Mouse (Mus musculus): Measurements from ENCODE around the gene Upk3b.
A peak's percentile ranks its signal among the peaks of the same experiment; 100 is the strongest.

The Upk3b gene

DNA sequence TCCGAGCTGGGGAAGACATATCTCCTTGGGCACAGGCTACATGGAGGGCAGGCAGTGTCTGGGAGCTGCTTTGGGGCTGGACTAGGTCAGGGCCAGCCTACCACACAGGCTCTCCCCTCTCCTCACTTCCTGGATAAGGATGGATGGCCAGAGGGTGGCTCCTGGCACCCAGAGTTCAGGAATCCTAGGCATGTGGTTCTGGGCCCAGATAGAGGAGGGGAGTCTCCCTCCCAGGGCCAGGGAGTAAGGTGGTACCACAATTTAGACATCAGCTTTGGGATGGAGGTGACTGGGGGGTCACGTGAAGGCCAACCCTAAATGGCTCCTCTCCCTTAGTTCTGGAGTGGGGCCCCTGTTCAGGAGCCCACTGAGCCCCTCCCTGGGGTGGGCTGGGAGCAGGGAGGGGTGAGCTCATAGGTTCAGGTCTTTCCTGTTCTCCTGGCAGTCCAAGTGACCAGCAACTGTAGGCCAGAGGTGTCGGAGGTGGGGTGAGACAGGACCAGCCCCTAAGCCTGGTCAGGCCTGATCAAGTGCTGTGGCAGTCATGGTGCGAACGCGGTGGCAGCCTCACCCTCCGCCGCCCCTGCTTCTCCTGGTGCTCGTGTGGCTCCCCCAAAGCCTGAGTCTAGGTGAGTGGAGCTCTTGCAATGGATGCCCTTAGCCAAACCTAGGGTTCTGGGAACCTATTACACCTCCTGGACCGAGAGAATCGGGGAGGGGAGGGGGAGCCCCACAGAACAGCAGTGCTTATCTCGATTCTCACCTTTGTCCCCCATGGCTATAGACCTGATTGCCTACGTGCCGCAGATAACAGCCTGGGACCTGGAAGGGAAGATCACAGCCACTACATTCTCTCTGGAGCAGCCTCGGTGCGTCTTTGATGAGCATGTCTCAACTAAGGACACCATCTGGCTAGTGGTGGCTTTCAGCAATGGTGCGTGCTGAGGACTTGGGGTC is at the start of gene Upk3b:
Gene Upk3b, plus strand, starts transcription at position 239 of the 957 bp plus-strand sequence.
- no peak for DNase-seq

DNA sequence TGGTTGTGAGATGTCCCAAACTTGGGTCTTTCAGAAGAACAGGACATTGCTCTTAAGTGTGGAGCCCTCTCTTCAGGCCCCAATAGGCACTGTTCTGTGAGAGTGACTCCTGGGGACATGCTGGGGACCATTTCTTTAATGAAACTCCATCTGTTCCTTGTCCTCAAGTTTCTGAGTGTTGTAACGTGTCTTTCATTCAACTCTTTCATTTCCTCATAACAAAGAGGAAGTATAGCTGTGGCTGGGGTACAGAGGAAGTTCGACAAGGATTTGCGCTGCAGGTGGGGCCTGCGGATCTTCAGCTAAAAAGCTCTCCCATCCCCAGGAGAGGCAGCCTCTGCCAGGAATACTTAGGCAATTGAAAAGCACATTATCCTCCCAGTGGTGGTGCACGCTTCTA is 47.7 kb upstream of the Upk3b start:
- DNase-seq, result no peak

DNA sequence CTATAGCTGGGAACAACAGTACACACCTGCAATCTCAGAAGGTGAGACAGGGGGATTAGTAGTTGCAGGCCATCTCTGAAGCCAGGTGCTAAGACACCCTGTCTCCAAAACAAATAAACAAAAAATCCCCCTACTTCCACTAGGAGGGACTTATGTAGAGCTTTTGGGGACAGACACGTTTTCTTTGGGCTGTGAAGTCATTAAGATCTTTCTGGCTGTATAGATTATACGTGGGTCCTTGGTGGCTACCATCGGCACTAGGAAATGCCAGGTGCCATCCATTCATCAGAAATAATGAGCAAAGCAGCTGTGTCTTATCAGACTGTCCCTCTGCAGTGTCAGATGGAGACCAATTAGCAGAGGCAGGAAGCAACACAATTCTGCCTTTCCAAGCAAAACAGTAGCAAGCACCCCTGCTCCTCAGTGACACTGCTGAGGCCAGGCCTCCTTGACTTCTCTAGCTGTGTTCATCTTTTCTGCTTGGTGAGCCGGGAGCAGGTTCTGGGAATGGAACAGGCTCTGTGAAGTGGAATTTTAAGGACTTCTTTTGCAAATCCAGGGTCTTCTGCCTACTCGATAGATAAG is 44.8 kb upstream of the Upk3b start:
- no peak for DNase-seq

DNA sequence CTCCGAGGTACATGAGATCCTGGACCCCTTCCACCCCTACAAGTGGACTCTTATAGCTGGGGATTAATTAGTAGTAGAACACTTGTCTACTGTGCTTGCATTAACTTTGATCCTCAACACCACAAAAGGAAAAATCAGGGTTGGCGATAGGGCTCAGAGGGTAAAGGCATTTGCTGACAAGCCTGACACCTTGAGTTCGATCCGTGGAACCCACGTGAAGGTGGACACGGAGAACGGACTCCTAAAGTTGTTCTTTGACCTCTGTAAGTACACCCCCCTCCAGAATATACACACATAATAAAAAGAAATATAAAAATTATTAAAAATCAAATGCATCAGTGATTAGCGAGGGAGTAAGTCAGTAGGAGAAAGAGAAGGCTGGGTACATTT is 44.0 kb upstream of the Upk3b start:
- DNase-seq, result no peak

DNA sequence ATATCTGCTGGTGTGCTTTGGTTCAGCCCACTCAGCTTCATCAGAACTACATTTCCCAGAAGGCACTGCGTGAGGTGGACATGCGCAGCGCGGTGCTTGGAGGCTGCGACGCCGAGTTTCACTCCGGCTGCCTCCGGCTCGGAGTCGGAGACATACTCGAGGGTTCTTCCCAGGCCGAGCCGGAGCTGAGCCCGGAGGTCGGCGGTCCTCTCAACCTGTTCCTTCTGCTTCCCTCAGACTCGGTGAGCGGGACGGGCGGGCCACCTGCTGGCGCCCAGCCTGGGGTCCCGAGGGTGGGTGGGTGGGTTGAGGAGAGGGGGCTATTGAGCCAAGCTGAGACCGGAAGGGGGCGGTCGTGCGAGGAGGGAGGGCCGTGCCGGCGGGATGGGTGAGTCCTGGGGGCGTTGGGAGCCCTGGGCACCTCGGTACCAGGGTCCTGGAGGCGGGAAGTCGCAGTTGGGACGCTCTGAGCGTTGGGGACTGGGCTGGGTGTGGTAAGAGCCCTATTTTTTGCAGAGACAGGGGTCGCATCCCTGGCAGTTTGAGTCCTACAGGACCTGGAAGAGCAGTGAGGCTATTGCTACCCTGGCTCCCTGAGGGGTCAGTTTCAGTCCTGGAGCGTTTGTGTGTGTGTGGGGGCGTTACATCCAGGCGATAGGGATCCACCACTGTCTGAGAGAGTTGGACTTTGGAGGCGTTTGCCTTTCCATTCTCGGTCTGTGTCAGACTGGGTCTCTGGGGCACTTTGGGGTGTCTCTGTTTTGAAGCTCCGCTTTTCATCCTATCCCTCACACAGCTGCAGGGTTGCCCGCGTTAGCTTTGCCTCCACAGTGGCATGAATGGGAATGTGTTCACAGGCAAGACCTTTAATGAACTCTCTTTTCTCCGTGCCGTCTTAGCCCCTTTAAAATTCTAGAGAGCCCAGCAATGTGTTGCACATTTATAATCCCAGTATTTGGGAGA is 43.3 kb upstream of the Upk3b start, which contains the start of gene Dtx2:
Gene Dtx2, plus strand, starts transcription at position 76 of the 963 bp plus-strand sequence.
- DNase-seq, result peak; percentile 91 to 93

DNA sequence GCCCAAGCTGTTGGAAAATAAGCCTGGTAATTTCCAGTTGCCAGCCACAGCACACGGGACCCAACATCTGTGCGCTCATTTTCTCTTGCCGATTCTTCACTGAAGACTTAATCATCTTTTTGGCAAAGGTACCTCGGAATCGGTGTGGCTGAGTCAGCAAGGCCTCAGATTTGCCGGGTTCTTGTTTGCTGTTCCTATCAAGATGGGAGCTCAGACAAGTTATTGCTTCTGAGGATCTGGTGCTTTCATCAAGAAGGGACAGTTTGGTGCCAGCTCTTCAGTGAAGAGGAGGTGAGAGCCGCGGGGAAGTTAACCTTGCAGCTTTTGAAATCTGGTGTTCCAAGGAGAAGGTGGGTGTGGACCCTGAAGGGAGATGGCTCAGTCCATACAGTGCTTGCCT is 42.1 kb upstream of the Upk3b start:
- no peak for DNase-seq

DNA sequence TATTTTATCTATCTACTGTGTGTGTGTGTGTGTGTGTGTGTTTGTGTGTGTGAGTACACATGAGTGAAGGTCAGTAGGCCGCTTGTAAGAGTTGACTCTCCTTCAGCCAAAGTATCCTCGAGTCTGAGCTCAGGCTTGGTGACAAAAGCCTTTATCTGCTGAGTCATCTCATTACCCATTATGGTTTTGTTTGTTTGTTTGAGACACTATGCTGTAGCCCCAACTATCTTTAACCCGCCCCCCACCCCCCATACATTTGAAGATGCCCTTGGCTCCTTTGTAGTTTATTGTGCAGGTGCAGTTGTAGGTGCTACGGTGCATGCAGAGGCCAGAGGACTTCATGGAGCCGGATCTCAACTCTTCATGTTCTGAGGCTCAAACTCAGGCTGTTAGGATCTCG is 37.1 kb upstream of the Upk3b start:
- DNase-seq, result no peak

DNA sequence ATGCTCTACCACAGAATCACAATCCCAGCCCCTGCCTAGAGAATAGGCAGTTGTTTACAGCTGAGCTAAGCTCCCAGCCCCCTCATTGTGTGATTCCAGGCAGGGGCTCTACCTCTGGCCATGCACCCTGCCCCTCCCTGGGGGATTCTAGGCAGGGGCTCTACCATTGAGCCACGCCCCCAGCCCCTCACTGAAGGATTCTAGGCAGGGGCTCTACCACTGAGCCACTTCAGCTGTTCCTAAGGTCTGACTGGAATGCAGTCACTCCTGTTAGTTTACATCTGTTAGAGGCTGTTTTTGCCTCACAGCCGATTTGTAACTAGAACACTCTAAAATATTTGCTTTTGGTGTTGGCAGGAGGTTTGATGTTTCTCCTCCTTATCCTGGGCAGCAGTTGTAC is 36.0 kb upstream of the Upk3b start:
- DNase-seq, result no peak

DNA sequence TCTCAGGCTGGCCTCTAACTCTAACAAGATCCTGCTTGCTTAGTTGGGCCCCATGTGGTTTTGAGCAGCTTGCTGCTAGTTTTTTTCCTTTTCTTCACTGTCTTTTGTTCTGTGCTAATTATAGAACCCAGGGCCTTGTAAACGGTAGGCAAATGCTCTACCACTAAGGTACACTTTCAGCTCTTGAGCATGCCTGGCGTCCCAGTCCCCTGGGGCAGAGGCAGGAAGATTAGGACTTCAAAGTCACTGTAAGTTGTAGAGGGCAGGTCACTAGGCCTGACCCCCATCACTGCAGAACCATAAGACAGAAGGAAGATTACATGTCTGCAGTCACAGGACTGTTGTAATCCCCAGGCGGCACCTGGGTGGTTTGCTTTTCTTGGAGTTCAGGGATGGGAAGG is 35.5 kb upstream of the Upk3b start:
- no peak for DNase-seq

DNA sequence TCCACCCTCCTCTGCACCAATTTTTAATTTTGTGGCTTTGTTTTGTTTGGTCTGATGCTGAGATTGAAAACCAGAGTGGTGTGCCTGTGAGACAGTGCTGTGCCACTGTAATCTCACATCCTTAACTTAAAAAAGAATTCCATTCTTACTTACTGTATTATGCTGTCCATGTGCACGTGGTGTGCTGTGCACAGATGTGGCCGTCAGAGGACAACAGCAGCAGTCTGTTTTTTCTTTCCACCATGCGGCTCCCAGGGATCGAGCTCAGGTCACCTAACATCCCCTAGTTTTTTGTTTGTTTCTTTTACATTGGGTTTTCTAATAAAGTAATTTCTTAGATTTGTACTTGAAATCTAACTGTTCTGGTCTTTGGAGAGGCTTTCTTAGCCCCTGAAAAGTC is 33.8 kb upstream of the Upk3b start:
- no peak for DNase-seq

DNA sequence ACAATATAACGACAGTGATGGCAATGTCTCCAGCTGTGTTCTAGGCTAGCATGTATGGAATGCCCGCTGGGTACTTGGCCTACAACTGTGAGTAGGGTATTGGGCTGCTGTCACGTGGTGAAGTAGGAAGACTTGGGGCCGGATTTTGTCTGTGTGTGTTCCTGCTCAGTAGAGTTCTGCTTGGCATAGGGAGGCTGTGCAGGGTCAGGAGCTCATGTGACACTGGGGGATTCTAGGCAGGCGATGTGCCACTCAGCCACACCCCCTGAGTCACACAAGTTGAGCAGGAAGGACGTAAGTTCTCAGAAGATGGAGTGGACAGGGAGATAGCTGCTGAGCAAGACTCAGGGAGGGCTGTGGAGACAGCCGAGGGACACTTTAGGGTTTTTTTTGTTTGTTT is 30.6 kb upstream of the Upk3b start:
- DNase-seq, result no peak

DNA sequence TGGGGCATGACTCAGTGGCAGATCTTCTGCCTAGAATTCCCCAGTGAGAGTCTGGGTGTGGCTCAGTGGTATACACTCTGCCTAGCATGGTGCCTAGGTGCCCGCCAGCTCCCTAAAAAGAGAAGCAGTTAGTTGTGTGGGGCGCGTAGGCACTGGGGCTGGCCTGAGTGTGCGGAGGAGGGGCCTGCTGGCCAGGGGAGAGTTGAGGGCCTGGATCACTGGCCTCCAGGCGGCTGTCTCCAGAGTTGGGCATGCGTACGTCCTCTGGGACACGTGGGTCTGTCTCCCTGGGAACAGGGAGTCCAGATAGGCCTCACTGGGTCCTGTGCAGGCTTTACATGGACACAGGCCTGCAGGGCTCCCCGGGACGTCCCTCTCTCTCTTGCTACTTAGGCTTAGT is 23.4 kb upstream of the Upk3b start:
- no peak for DNase-seq

DNA sequence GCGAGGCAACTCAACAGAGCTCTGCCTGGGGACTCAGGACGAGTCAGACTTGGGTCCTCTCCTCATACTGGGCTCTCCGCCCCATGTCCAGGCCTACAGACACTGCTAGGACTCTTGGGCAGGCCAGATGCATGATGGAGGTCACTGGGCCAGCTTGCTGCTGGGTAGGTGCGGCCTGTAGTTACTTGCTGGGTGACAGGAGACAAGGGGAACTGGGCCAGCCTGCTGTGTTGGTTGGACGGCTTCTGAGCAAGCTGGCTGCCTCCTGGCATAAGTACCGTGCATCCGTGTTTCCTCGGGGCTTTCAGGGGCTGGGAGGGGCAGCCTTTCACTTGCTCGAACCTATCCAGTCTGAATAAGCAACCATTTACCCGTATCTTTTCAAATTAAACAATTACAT is 22.7 kb upstream of the Upk3b start:
- DNase-seq, result no peak

DNA sequence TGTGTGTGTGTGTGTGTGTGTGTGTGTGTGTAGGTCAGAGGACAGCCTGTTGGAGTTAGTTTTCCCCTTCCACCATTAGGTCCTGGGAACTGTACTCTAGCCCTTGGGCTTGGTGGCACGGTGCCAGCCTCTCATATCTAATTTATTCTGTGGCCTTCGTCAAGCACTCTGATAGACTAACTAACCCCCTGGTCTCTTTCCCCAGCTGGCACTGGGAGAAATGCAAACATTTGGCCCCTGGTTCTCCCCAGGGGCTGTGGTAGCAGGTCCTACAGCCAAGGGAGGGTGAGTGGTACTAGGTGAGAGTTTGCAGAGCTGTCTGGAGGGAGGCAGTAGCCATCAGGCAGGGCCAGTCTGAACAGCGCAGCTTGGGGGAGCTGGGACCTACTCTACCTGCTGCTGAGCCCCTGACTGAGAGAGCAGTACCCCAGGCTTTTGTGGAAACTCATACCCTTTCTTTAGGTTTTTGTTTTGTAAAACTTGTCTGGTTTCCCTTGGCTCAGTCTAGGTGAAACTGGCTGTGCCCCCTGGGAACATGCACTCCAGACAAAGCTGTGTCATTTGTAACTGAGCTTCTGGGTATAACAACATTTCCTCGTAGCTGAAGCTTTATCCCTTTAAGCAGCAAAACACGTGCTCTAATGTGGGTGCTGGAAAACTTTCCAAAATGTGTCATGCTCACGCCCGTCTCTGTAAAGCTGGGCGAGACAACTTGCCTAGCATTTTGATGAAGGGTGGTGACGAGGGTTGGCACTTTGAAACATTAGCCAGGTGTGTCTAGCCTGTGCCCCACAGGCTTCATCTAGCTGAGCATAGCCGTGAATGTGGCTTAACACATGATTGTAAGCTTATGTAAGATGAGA is 22.1 kb upstream of the Upk3b start:
- DNase-seq, result peak in 1 of 2 experiments; percentile 27

DNA sequence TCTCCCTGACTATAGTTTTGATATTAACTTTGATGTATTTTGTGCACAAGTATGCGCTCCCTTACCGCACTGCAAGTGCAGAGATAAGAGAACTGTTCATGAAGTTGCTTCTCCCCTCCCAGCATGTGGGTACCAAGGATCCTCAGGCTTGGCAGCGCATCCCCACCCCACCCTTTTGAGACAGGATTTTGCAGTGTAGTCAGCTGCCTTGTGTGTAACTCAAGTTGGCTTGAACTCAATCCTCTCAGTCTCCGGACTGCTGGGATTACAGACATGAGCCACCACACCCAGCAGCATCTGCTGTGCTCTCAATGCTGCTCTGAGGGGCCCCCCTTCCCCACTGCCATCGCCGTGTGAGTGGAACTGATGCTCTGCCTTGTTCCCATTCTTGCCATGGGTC is 21.0 kb upstream of the Upk3b start:
- no peak for DNase-seq

DNA sequence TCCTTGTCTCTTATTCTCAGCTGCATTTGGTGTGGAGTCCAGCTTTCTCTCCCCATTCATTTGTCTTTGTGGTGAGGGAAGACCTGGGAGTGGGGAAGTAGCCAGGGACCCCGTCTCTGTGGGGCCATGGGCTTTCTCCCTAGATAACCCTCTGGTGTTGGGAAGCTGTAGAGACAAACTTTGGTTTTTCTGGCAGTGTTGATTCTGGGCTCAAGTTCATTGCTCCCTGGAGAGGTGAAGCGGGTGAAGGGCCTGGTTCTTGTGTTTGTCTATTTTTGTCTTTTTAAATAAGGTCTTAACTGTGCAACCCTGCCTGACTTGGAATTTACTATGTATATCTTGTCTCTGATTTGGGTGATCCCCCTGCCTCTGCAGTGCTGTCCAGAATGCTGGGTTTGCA is 19.6 kb upstream of the Upk3b start:
- no peak for DNase-seq

DNA sequence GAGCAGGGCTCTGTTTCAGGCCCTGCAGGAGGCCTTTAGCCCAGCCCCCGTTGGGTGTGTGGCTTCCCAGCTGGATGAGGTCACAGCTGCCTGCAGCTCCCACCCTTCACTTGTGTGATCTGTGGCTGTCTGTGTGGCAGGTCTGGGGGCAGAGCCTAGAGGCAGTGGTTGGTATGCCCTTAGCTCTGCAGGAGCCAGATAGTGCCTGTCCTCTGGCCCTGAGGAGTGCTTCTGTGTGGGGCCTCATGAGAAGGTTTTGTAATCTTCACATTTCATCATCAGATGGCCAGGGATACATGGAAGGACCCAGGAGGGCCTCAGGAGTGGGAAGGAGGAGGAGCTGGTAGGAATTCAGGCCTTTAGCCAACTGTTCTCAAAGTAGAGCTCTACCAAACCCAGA is 18.4 kb upstream of the Upk3b start:
- peak in 1 of 2 experiments; percentile 39 for DNase-seq

DNA sequence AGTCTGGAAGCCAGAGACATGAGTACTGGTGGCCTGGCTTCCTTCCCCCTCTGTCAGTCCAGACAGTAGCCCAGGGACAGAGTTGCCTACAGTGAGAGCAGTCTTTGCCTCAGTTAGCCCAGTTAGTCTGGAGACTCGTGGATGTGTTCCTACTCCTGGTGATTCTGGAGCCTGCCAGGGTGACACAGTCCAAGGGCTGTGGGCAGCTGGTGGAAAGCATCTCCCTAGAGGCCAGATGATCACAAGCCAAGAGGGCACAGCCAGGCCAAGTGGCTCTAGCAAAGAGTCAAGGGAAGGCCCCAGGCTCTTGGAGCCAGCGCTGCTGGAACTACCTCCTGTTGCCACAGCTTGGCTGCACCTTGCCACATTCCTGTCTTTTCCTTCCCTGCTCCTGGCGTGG is 12.6 kb upstream of the Upk3b start:
- DNase-seq, result no peak

DNA sequence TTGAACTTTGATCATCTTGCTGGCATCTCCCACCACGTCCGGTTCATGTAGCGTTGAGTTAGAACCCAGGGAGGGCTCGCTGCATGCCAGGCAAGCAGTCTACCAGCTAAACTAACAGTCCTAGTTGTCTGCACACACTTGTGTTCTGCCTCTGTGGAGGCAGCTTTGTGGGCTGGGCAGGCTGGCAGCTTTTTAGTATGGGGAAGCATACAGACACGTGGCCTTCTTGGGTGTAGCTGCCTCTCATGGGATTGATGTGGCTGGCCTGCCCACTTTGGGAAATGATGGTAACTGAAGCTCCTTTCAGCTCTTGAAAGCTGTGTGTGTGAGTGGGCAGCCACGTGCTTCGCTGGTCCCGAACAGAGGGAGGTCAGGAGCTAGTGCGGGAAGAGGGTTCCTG is 11.4 kb upstream of the Upk3b start:
- no peak for DNase-seq

DNA sequence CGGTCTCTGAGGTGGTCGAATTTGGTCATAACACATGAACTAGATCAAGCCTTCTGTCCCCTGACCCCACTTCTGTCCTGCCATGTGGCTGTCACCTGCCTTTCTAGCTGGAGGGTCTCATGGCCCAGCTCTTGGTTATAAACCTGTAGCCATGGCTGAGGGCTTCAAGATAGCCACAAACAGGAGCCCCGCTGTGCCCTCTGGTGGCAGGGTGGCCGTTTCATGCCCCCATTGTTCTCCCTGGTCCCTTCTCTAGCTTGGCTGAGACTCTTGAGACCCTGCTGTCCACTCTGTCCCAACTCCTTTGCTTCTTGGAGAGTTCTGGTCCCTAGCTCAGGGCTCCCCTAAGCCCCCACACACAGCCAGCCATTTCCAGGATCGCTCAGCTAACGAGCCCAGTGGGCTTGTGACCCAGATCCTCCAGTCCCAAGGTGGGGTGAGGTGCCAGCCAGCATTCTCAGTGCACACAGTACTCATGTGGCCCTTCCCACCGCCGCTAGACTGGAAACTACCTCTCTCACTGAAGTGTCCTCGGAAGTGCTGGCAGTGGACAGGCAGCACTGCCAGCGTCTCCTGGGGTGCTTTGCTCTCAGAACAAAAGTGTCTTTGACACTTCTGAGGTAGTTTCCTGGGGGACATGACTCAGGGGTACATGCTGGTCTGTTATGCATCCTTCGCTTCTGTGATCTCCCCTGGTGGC is 10.5 kb upstream of the Upk3b start:
- DNase-seq, result peak; percentile 33 to 61

DNA sequence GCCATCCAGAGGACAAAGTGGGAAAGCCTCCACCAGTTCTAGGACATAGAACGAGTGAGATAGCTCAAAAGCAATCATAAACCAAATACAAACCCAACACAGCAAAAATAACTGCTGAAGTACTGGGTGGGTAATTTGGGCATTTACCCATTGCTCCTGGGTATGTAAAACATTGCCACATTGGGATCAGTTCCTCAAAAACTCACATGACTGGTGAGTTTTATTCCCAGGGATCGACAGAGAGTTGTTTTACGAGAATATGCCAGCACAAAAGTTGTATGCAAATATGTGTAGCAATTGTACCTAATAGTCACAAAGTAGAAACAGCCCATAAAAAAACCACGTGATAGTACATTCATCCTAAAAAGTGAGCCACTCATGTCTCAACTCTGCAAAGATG is 3.4 kb upstream of the Upk3b start:
- DNase-seq, result no peak

DNA sequence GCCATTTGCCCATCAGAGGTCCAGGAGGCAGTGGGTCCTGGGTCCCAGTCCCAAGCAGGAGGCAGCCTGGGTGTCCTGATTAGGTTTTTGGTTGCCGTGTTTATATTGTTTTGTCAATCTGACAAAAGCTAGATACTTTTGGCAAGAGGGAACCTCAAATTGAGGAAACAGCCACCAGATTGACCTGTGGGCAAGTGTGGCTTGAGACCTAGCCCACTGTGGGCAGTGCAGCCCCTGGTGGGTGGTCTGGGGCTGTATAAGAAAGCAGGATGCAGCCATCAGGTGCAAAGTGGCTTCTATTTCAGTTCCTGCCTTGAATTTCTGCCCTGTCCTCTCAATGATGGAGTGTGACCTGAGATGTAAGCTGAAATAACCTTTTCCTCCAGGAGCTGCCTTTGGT is 3.0 kb upstream of the Upk3b start:
- DNase-seq, result no peak
